Mouse (Mus musculus) layer of hippocampus, postnatal 10 days (tissue): ENCODE measurements around the gene Jmy. TPM values are rescaled to one million over a fixed set of nuclear protein-coding genes. Genes with fewer than 3 reads are reported as not detected.
"Not testable (repeated sequence)": the region's sequence is repeated elsewhere in the genome, so short reads cannot be mapped to it uniquely, and the experiment has no call there.

Experiments used
- DNase-seq, 2 experiments: peaks; one replicate each; pipeline ENCODE4 v3.0.0; 2021; ENCODE audit warnings: low spot score in 2 of 2
- long read RNA-seq: library from polyadenylated mRNA; stranded (forward); transcript quantifications from one replicate; pipeline ENCODE4 v2.0.0, GENCODE M21; 2023
- total RNA-seq, 2 experiments: library from RNA; stranded (reverse); gene quantifications; 2 replicates each; pipeline ENCODE4 v1.2.3; 2021

Gene Jmy
- total RNA-seq: 10 to 100 TPM; 35.4 to 41.6 TPM
- long read RNA-seq, partial matches to known transcripts: 2 of 3 reads
- long read RNA-seq, other reads (novel, unspliced or antisense): 1 of 3 reads

DNA sequence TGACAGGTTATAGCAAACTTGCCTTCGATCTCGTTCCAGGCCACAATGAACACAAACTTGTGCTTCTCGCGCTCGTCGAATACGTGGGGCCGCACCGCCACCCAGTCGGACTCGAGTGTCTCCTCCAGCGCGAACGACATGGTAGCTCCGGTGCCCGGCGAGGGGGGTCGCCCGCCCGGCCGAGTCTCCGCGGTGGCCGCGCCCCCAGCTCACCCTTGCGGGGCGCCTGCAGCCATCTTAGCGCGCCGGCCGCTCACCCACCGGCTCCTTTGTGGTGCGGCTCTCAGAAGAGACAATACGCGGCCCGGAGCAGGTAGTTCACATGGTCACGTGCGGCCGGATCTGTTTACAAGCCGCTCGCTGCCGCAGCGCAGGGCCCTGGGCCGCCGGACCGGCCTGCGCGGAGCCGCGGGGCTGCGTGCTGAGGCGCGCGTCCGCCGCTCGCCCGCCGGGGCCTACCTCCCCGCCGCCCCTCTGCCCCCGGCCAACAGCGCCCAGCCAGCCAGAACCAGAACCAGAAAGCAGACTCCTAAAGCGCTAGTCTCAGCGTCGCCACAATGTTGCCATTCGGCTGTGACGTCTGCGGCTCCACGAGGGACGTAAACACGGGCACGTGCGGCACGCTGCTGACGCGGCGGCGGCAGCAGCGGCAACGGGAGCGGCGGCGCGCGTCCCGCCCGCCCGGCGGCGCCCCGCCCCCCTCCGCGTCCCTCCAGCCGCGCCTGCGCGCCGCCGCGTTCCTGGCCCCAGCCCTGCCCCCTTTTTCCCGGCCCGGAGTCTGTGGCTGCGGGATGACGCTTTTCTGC lies at the start of gene Jmy:
Jmy (minus strand) TSS at position 642 of the 806 bp plus-strand sequence.
- DNase-seq: peak; percentile 80 to 87

DNA sequence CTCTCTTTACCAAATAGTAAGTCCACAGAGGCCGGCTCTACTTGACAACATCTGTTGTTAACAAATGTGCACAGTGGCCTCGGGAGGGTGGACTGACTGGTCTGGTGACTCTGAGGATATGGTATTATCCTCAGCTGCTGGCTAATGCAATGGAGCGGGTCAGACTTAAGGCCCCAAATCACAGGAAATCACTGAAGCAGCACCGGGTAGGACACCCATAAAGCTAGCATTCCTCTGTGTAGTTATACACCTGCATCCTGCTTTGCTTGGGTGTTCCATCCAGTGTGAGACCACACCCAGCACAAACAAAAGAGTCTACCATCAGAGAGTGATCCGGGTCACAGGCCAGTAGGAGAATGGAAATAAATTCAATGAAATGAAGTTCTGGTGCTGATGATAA lies 48.0 kb upstream of the Jmy start:
- no peak for DNase-seq

- DNase-seq: no peak
Observed at GRCm38 (mm10) chr13:93546011-93546410, 46.4 kb upstream of the Jmy start.

GRCm38 (mm10) chr13:93544274-93544673 lies 44.7 kb upstream of the Jmy start:
- DNase-seq: no peak

DNA sequence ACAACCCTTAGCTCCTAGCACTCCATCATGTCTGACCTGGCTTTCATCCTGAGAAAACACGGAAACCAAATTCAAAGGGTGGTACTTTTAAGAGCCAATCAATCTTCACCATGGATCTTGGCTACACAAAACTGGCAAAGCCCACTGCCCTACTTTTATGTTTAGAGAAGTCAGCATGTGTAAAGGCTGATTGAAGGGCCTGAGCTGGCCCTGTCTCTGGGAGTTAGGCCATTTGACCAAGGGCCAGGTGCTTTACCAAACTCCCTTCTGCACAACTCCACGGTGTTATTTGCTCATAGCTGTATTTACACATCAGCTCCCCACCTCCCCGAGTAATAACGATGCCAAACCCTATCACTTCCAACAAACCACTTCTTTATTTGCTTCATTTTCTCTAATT lies 39.7 kb upstream of the Jmy start:
- no peak for DNase-seq

DNA sequence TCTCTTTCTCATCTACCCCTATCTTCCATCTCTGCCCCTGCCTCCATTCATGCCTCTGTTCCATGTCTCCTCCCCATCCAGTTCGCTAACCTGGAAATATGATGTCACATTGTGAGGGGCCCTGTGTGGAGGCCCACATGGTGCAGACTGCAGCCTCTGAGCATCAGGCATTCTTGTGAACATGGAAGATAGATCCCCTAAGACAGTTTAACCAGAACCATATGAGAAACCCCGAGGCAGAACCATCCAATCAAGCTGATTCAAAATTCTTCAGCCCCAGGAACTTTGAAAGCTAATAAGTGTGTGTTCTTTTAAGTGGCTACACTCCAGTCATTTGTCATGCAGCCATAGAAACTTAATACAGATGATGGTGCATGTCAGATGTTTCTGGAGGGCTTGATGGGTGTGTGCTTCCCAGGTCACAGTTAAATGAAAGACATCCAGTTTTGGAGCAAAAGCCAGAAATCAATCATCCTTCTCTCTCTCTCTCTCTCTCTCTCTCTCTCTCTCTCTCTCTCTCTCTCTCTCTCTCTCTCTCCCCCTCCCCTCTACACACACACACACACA lies 19.2 kb upstream of the Jmy start:
- no peak for DNase-seq

GRCm38 (mm10) chr13:93517223-93517622 lies 17.6 kb upstream of the Jmy start:
- DNase-seq: no peak

DNA sequence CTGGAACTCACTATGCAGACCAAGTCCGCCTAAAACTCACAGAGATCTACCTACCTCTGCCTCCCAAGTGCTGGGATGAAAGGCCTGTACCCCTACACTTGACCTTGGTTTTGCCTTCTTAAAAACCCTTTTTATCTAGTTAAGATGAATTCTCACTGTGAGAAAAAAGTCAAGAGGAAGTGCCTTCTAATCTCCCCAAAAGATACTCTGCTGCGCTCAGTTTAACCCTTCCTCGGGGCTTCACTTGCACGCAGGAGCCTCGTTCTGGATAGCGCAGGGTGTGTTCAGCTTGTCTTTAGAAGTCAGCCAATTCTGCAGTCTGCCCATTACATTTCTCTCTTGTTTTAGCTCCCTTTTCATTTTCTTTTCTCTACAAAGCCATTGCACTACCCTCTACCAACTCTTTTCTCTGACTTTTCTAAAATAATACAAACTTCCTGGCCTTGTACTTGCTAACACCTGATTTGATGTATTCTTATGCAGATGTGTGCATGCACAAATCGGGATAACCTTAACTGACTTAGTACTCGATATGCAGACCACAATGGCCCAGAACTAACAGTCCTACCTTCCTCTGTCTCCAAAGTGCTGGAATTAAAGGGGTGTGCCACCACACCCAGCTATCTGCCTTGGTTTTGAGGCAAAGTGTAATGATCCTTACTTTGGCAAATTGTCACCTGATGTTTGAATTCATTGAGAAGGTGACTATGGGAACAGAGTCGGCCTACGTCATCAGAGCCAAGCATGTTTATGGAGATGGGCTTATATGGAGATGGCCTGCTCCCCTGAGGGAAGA lies 14.6 kb upstream of the Jmy start:
- DNase-seq: no peak

- DNase-seq: peak; percentile 51 to 56
Observed at GRCm38 (mm10) chr13:93510447-93511180, 11.0 kb upstream of the Jmy start.

GRCm38 (mm10) chr13:93506920-93507319 lies 7.3 kb upstream of the Jmy start:
- DNase-seq: not testable (repeated sequence)

DNA sequence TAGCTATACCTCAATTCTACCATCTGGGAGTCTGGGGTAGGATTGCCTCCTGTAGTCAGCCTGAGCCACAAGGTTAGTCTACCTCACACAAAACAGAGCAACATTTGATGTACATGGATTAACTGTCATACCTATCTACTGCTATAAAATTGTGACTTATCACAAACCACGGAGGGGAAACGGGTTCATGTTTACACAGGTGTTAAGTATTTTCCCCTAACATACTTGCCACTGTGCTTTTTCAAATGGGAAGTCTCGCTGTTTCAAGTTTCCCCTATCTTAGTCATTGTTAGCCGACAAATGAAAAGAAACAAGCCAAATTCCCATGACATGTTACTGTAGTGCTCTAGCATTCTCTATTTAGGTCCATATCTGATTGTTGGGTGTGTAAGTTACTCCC lies 2.1 kb upstream of the Jmy start:
- DNase-seq: no peak

GRCm38 (mm10) chr13:93499973-93500633 lies 495 bp upstream of the Jmy start:
- DNase-seq: no peak

DNA sequence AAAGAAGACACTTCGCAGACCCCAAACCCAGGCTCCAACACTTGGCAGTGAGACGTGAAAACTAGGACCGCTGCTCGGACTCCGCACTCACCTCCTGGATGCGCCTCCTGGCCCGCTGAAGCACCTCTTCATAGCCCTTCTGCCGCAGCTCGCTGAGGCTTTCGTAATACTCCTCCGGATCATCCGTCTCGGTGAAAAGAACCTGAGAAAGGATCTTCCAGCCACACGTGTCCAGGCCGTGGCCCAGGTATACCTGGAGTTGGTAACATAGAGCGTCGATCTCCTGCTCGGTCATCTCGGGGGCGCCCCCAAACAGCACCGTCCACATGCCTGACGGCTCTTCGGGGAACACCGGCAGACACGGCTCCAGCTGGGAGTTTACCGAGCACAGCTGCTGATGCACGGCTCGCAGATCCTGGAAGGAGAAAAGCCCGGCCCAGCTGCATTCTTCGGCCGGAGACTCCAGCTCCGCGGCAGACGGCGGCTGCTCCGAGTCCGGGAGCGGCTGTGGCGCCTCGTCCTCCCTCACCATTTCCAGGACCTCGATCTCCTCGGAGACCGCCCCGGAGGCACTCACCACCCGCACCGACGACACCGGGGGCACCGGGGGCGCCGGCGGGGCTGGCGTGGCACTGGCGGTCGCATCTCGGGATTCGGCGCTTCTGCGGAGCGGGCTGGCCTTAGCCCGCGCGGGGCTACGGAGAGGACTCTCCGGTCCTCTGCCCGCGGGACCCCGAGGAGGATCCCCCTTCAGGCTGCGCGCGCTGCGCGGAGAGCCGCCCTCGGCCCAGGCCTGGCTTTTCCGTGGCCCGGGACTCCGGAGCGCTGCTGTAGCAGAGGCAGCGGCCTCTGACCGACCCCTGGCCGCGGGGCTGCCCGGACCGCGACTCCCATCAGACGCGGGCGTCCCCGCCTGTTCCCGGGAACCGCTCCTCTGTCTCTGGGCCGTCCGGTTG lies 1.1 kb downstream of the Jmy start:
- peak; percentile 49 to 60 for DNase-seq

GRCm38 (mm10) chr13:93496977-93497376 lies 2.6 kb downstream of the Jmy start:
- DNase-seq: no peak

DNA sequence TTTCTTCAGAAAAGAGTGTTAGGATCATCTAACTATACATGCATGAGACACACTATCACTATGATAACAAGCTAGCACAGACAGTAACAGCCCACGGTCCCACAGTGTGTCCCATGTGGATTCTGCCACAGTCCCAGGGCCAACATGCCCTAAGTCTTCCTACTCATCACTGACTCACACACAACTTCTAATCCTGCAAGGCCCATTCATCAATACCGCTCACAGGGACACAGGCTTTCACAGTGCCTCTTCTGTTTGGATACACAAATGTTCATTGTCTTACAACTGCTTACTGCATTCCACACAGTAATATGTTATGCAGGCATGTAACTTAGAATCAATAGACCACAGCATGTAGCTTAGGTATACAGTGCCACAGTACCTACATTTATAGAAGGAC lies 11.1 kb downstream of the Jmy start:
- no peak for DNase-seq

DNA sequence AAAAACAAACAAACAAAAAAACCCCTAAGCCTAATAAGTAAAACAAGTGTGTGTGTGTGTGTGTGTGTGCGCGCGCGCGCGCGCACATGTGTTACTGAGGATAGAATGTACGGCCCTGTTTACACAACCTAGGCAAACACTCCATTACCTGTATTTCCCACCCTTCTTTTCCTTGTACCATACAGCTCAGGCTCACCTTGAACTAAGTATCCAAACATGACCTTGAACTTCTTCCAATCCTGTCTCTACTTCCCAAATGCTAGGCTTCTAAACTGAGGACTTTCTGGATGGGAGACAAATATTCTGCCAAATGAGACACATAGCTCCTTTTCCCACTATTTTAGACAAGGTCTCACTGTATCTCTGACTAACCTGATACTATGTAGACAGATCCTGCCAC lies 11.9 kb downstream of the Jmy start:
- no peak for DNase-seq

GRCm38 (mm10) chr13:93484276-93484675 lies 15.3 kb downstream of the Jmy start:
- no peak for DNase-seq

DNA sequence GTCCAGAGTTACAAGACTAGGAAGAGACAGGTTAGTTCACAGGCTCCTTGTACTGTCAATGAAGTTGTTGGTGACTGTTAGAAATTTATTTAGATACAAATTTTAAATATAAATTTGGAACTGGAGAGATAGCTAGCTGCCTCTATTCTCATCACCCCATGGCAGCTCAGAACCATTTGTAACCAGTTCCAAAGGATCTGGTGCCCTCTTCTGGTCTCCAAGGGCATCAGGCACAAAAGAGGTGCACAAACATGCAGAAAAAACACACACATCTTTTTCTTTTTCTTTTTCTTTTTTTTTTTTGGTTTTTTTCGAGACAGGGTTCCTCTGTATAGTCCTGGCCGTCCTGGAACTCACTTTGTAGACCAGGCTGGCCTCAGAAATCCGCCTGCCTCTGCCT lies 18.5 kb downstream of the Jmy start:
- DNase-seq: no peak

DNA sequence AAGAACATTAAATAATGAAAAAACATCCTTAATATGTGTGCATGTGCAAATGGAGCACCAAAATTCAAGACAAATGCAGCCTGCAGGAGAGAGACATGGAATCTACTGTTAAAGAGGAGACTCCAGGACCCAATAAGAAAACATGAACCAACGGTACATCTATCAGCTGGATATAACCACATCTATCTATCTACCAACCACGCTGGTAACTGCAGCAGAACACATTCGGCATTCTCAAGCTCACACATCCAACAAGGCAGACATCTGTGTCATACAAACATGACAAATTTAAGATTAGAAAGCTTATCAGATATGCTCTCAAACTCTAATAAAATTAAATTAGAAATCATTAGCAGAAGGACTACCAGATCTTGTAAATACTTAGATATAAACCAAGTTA lies 21.3 kb downstream of the Jmy start:
- no peak for DNase-seq

GRCm38 (mm10) chr13:93468355-93468754 lies 31.3 kb downstream of the Jmy start:
- DNase-seq: no peak
